In the genomic region with DNA sequence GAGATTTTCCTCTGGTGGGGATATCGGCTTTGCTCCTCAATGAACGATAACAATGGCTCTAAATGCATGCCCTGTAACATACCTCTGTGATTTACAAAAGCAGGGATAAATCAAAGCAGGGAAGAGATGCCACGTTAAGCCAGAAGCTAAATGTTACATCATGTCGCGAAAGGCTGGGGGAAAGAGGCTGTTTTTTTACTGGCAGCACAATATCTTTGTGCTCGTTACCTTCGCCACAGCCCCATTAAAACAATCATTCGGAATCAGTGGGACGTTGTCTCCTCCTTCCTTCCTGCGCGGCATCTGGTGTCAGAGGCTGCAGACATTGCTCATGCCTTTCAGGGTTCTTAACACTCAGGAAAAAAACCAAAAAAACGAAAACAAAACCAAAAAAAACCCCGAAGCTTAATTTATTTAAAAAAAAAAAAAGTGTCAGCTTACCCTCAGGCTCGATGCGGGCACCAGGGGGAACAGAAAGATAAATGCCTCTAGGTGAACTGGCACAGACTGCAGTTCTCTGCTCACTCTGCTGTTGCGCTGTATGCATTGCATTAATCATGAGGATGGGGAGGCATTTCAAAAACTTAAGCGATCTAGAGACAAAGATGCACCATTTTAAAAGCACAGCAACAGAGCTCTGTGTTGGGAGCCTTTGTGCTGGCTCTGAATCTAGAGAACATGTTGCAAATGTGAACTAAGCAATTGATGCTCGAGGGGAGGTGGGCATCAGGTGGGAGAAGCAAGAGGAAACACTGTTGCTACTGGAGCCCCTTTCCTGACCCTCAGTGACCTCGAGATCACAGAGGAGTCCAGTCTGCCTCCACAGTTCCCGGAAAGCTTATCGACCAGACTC, we compare ENCODE assay signal across 9 mouse cellular contexts. TPM values are rescaled to one million over a fixed set of nuclear protein-coding genes. Genes with fewer than 3 reads are reported as not detected.
DNase-seq lines count a peak whose midpoint lies in the region; ATAC-seq and TF ChIP-seq lines count a peak whose summit lies in the region.
"Had no signal": no experiment of that assay in that cellular context is flagged by ENCODE, and none has a peak within 500 bp of the region (broad histone marks: within the 10 kb centered on the region; RNA-seq: fewer than 3 reads in every experiment).

No protein-coding gene starts in this region.

- peak overlapping the region; percentile 49 for H3K4me2 ChIP-seq in kidney, embryonic 16.5 days (replicated peaks; ENCODE audit: low read depth, low read length)
- peak overlapping the region; percentile 50 for H3K4me2 ChIP-seq in hindbrain, embryonic 12.5 days (replicated peaks)
- H3K4me2 ChIP-seq in limb, embryonic 14.5 days (replicated peaks; ENCODE audit: low read depth, low read length, severe bottlenecking), result peak overlapping the region; percentile 43
- peak overlapping the region; percentile 46 for H3K4me2 ChIP-seq in stomach, embryonic 14.5 days (replicated peaks; ENCODE audit: low read depth, low read length)

- TF ChIP-seq POLR2A in limb, embryonic 14.5 days (IDR thresholded peaks at IDR 0.05; ENCODE audit: borderline replicate concordance, extremely low read depth, insufficient read depth, insufficient read length), result no peak

- H3K36me3 ChIP-seq in kidney, embryonic 16.5 days (ENCODE audit: insufficient read depth, low read length), result no peaks in the 10 kb centered on the region
- H3K36me3 ChIP-seq in hindbrain, embryonic 12.5 days, result no peaks in the 10 kb centered on the region
- no peaks in the 10 kb centered on the region for H3K36me3 ChIP-seq in limb, embryonic 14.5 days (ENCODE audit: control insufficient read depth, insufficient read depth, low read length)
- H3K36me3 ChIP-seq in stomach, embryonic 14.5 days (ENCODE audit: control insufficient read depth, insufficient read depth, low read length), result no peaks in the 10 kb centered on the region

- no peak overlapping the region for H3K9ac ChIP-seq in kidney, embryonic 16.5 days (replicated peaks; ENCODE audit: low read length)
- peak overlapping the region; percentile 47 for H3K9ac ChIP-seq in hindbrain, embryonic 12.5 days
- no peak overlapping the region for H3K9ac ChIP-seq in limb, embryonic 14.5 days (ENCODE audit: low read depth, low read length, severe bottlenecking)
- no peak overlapping the region for H3K9ac ChIP-seq in stomach, embryonic 14.5 days (replicated peaks; ENCODE audit: low read depth, low read length)

- no peak for DNase-seq in kidney, adult 9 months
- peak; percentile 40 to 44 for DNase-seq in cerebellum, postnatal 25 days
- DNase-seq in limb, embryonic 14.5 days (ENCODE audit: low spot score), result no peak
- no peak for DNase-seq in urinary bladder, postnatal 4 days (ENCODE audit: low spot score in 2 of 2)
- DNase-seq in spleen, postnatal 36 days (ENCODE audit: low spot score in 2 of 2), result no peak

- no peak overlapping the region for H3K27ac ChIP-seq in kidney, embryonic 16.5 days (ENCODE audit: low read length)
- H3K27ac ChIP-seq in hindbrain, embryonic 12.5 days, result peak overlapping the region; percentile 80
- no peak overlapping the region for H3K27ac ChIP-seq in limb, embryonic 14.5 days (replicated peaks; ENCODE audit: low read depth, low read length)
- no peak overlapping the region for H3K27ac ChIP-seq in stomach, embryonic 14.5 days (ENCODE audit: low read length)

- ATAC-seq in kidney, embryonic 16.5 days (ENCODE audit: low FRiP score, low TSS enrichment), result no peak
- peak; percentile 80 for ATAC-seq in hindbrain, embryonic 12.5 days (ENCODE audit: low FRiP score)
- no peak for ATAC-seq in limb, embryonic 14.5 days (ENCODE audit: low FRiP score, low read depth)
- ATAC-seq in stomach, embryonic 14.5 days (ENCODE audit: insufficient number of reproducible peaks, insufficient read depth, low FRiP score, low read depth), result no peak
- ATAC-seq: Patski had no signal

- H3K4me1 ChIP-seq in kidney, embryonic 16.5 days (ENCODE audit: insufficient read depth, low read length), result no peaks in the 10 kb centered on the region
- peaks cover 10% of the 10 kb centered on the region for H3K4me1 ChIP-seq in hindbrain, embryonic 12.5 days
- H3K4me1 ChIP-seq in limb, embryonic 14.5 days (ENCODE audit: control insufficient read depth, insufficient read depth, low read length), result 0 out of 2 replicates have a peak, but pooled peaks cover 3% of the 10 kb centered on the region
- no peaks in the 10 kb centered on the region; the same call in 1 of the 2 replicates for H3K4me1 ChIP-seq in stomach, embryonic 14.5 days (ENCODE audit: control insufficient read depth, insufficient read depth, low read length)

- H3K4me3 ChIP-seq in kidney, embryonic 16.5 days (ENCODE audit: low read length), result peak overlapping the region; percentile 24
- peak overlapping the region; percentile 30 for H3K4me3 ChIP-seq in hindbrain, embryonic 12.5 days
- H3K4me3 ChIP-seq in limb, embryonic 14.5 days (replicated peaks; ENCODE audit: low read length), result peak overlapping the region; percentile 25
- H3K4me3 ChIP-seq in stomach, embryonic 14.5 days (ENCODE audit: low read depth, low read length), result peak overlapping the region; percentile 13

- WGBS in kidney, embryonic 16.5 days, result 15% methylated on average over 21 of the region's 21 CpGs
- 22% methylated on average over 21 of the region's 21 CpGs for whole genome bisulfite sequencing in hindbrain, embryonic 12.5 days
- WGBS in limb, embryonic 14.5 days, result 21% methylated on average over 21 of the region's 21 CpGs
- WGBS in stomach, embryonic 14.5 days, result 17% methylated on average over 21 of the region's 21 CpGs

- no peaks in the 10 kb centered on the region for H3K27me3 ChIP-seq in kidney, embryonic 16.5 days (ENCODE audit: insufficient read depth, low read length)
- no peaks in the 10 kb centered on the region for H3K27me3 ChIP-seq in hindbrain, embryonic 12.5 days
- H3K27me3 ChIP-seq in limb, embryonic 14.5 days (ENCODE audit: control insufficient read depth, insufficient read depth, low read length), result no peaks in the 10 kb centered on the region
- no peaks in the 10 kb centered on the region for H3K27me3 ChIP-seq in stomach, embryonic 14.5 days (ENCODE audit: control insufficient read depth, insufficient read depth, low read length)
- H3K27me3 ChIP-seq: Patski had no signal

- H3K9me3 ChIP-seq in kidney, embryonic 16.5 days (ENCODE audit: low read length), result no peaks in the 10 kb centered on the region
- no peaks in the 10 kb centered on the region for H3K9me3 ChIP-seq in hindbrain, embryonic 12.5 days (replicated peaks)
- no peaks in the 10 kb centered on the region for H3K9me3 ChIP-seq in limb, embryonic 14.5 days (ENCODE audit: control insufficient read depth, low read length)
- no peaks in the 10 kb centered on the region for H3K9me3 ChIP-seq in stomach, embryonic 14.5 days (ENCODE audit: control insufficient read depth, low read depth, low read length)

RNA-seq across cellular contexts. Expression of gene Tfb1m, which starts 53.6 kb away (rescaled TPM):
- polyA plus RNA-seq in kidney, embryonic 16.5 days (2015; fragmentation: Nextera tagmentation; extraction: Ambion mirVana), result 15.2 and 16.0 TPM in 2 replicates
- polyA plus RNA-seq in hindbrain, embryonic 12.5 days (2016; fragmentation: Nextera tagmentation; extraction: Ambion mirVana), result 15.7 and 16.1 TPM in 2 replicates
- 11.0 and 16.3 TPM in 2 replicates for polyA plus RNA-seq in limb, embryonic 14.5 days (2012; rRNA removed)
- polyA plus RNA-seq in limb, embryonic 14.5 days (2014; fragmentation: Nextera tagmentation; extraction: Ambion mirVana), result 17.2 and 18.0 TPM in 2 replicates
- 17.6 and 20.1 TPM in 2 replicates for polyA plus RNA-seq in stomach, embryonic 14.5 days (2014; fragmentation: Nextera tagmentation; extraction: Ambion mirVana)

Comparison
In these comparisons a context has a peak if more than half of its experiments do, and no peak if none do; other contexts are left out.
1. DNase-seq: peak in cerebellum, postnatal 25 days (2 of 2); none in kidney, adult 9 months (single experiment), limb, embryonic 14.5 days (single experiment), urinary bladder, postnatal 4 days (0 of 2) and spleen, postnatal 36 days (0 of 2).
2. Peak in every context shown above with its lines, with median percentiles within 50 percentile points of each other: H3K4me2 ChIP-seq and H3K4me3 ChIP-seq.